Mouse (Mus musculus) C2C12 (cell line): Measurements from ENCODE around the gene Nfia. TPM values are rescaled to one million over a fixed set of nuclear protein-coding genes. Genes with fewer than 3 reads are reported as not detected.

Experiments
- H3K27me3 ChIP-seq: one replicate; pipeline ENCODE4 v1.6.1; 2011; ENCODE audit not compliant: control insufficient read depth, insufficient read depth, insufficient read length
- H3K36me3 ChIP-seq: one replicate; pipeline ENCODE4 v1.6.1; 2011; ENCODE audit not compliant: control insufficient read depth, insufficient read depth
- H3K4me3 ChIP-seq: one replicate; pipeline ENCODE4 v1.5.1; 2011; ENCODE audit warnings: mild to moderate bottlenecking, control low read depth; ENCODE audit not compliant: poor library complexity, insufficient read depth, severe bottlenecking
- H3K79me2 ChIP-seq: one replicate; pipeline ENCODE4 v1.6.1; 2011; ENCODE audit not compliant: control insufficient read depth, insufficient read depth
- H3K79me3 ChIP-seq: one replicate; pipeline ENCODE4 v1.6.1; 2011; ENCODE audit warnings: low read depth, control low read depth
- H3ac ChIP-seq: one replicate; pipeline ENCODE3; 2011; ENCODE audit warnings: low read depth; ENCODE audit not compliant: control insufficient read depth, insufficient read length
- CEBPB ChIP-seq: IDR thresholded peaks from one replicate; pipeline ENCODE4 v1.6.1; 2011; ENCODE audit warnings: low read depth, mild to moderate bottlenecking, control low read depth, moderate library complexity
- CTCF ChIP-seq: IDR thresholded peaks from one replicate; pipeline ENCODE4 v1.5.1; 2011; ENCODE audit not compliant: control insufficient read depth, insufficient read depth, insufficient read length
- FOSL1 ChIP-seq: IDR thresholded peaks from one replicate; pipeline ENCODE4 v1.8.0; 2011; ENCODE audit warnings: mild to moderate bottlenecking, low read length; ENCODE audit not compliant: poor library complexity, insufficient read depth, severe bottlenecking
- MAX ChIP-seq: IDR thresholded peaks from one replicate; pipeline ENCODE4 v1.6.1; 2011; ENCODE audit warnings: mild to moderate bottlenecking, control low read depth
- MYOD1 ChIP-seq: IDR thresholded peaks from one replicate; pipeline ENCODE4 v1.6.1; 2011; ENCODE audit warnings: low read depth; ENCODE audit not compliant: control insufficient read depth, insufficient read length
- MYOG ChIP-seq: IDR thresholded peaks from one replicate; pipeline ENCODE4 v1.6.1; 2011; ENCODE audit not compliant: control insufficient read depth, insufficient read length; ENCODE audit errors: extremely low read depth
- USF1 ChIP-seq: IDR thresholded peaks from one replicate; pipeline ENCODE4 v1.6.1; 2011; ENCODE audit warnings: low read depth, mild to moderate bottlenecking, control low read depth, moderate library complexity
- polyA plus RNA-seq: library from polyadenylated mRNA; unstranded; fragments of >200 nt; fragmentation: generic; extraction: Trizol; gene quantifications from one replicate; pipeline ENCODE4 v1.2.1, GENCODE M21; 2012; ENCODE audit warnings: missing spikeins

Gene Nfia
- polyA plus RNA-seq, 1 experiment = 0.33 TPM

DNA sequence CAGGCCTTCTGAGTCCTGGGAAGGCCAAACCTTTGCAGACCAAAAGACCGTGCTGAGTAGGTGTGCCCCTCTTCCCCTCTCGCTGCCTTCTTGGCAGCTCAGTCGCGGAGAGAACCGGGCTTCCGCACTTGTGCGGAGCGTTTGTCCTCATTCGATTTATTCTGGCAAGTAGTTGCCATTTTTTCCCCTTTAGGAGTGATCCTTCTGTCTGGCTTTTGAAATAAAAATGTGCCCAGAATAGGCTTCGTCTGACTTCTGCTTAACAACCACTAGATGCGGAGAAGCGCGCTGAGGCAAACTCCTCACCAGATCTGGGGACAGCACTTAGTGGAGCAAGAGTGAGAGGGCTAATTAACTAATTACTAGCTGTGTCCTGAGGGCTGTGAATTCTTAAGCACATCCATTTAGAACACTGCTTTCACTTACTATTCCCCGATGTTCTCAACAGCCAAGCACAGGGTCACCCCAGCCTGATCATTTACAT lies 14.5 kb upstream of the Nfia start:
- Histone ChIP-seq H3K4me3 (no peak overlapping the region), H3K27me3 (no peaks in the 10 kb centered on the region)
- TF ChIP-seq MYOD1 (no peak), MAX (no peak), MYOG (no peak), USF1 (no peak), FOSL1 (no peak), CTCF (no peak), CEBPB (no peak)

GRCm38 (mm10) chr4:97758661-97759060 lies 13.9 kb upstream of the Nfia start:
- H3ac ChIP-seq = no peak overlapping the region
- H3K79me3 ChIP-seq = no peaks in the 10 kb centered on the region
- no peak overlapping the region for H3K4me3 ChIP-seq
- no peaks in the 10 kb centered on the region for H3K36me3 ChIP-seq
- no peaks in the 10 kb centered on the region for H3K27me3 ChIP-seq
- TF ChIP-seq FOSL1 (no peak), USF1 (no peak), CTCF (no peak), MYOD1 (no peak), CEBPB (no peak), MYOG (no peak), MAX (no peak)
- no peaks in the 10 kb centered on the region for H3K79me2 ChIP-seq

More for the DNA sequence above, 14.5 kb upstream of the Nfia start:
- Histone ChIP-seq H3K79me2 (no peaks in the 10 kb centered on the region), H3K36me3 (no peaks in the 10 kb centered on the region), H3ac (no peak overlapping the region), H3K79me3 (no peaks in the 10 kb centered on the region)

- Histone ChIP-seq H3K4me3 (no peak overlapping the region), H3K79me2 (no peaks in the 10 kb centered on the region), H3K27me3 (no peaks in the 10 kb centered on the region), H3K36me3 (no peaks in the 10 kb centered on the region), H3ac (no peak overlapping the region), H3K79me3 (no peaks in the 10 kb centered on the region)
- TF ChIP-seq MYOG = no peak
Measured at GRCm38 (mm10) chr4:97764616-97765015, 7.9 kb upstream of the Nfia start.

- no peaks in the 10 kb centered on the region for H3K79me3 ChIP-seq
- H3K79me2 ChIP-seq = no peaks in the 10 kb centered on the region
- H3K36me3 ChIP-seq = no peaks in the 10 kb centered on the region
- no peak overlapping the region for H3K4me3 ChIP-seq
- no peak for TF ChIP-seq FOSL1
- TF ChIP-seq CEBPB = no peak
- no peak for TF ChIP-seq USF1
- no peak for TF ChIP-seq MYOD1
- H3ac ChIP-seq = no peak overlapping the region
- no peaks in the 10 kb centered on the region for H3K27me3 ChIP-seq
Measured at GRCm38 (mm10) chr4:97765341-97766020, 7.1 kb upstream of the Nfia start.

DNA sequence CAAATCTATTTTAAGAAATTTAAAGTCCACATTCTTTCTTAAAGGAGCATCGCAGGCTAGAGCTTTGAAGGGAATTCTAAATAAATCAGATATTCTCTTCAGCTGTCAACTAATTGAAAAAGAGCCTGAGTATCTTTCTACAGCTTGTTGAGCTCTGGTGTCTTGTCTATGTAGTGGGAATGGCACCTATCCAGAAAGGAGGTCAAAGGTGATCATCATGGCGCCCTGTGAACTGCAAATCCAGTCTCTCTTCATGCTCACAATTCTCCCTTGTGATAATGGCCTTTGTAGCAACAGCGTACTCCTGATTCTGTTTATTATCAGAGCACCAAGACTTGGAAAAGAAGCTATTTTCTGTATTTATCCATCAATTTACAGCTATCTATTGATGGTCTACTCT lies 6.4 kb upstream of the Nfia start:
- Histone ChIP-seq H3K4me3 (no peak overlapping the region), H3K36me3 (no peaks in the 10 kb centered on the region), H3K79me2 (no peaks in the 10 kb centered on the region), H3ac (no peak overlapping the region), H3K27me3 (no peaks in the 10 kb centered on the region), H3K79me3 (no peaks in the 10 kb centered on the region)
- no peak for TF ChIP-seq MYOG
- no peak for TF ChIP-seq MAX
- no peak for TF ChIP-seq USF1
- TF ChIP-seq MYOD1 = no peak
- no peak for TF ChIP-seq CTCF
- TF ChIP-seq FOSL1 = no peak
- TF ChIP-seq CEBPB = no peak

- Histone ChIP-seq H3K36me3 (no peaks in the 10 kb centered on the region), H3ac (no peak overlapping the region), H3K27me3 (no peaks in the 10 kb centered on the region), H3K4me3 (no peak overlapping the region), H3K79me3 (no peaks in the 10 kb centered on the region), H3K79me2 (no peaks in the 10 kb centered on the region)
- TF ChIP-seq CTCF (no peak), MYOD1 (no peak), CEBPB (no peak), MYOG (no peak), MAX (no peak)
Measured at GRCm38 (mm10) chr4:97767025-97767424, 5.5 kb upstream of the Nfia start.
